Mouse (Mus musculus): ENCODE results near the gene Tmem191c. TPM values are rescaled to one million over a fixed set of nuclear protein-coding genes. Genes with fewer than 3 reads are reported as not detected.
A peak's percentile ranks its signal among the peaks of the same experiment; 100 is the strongest.

The Tmem191c gene
- polyA plus RNA-seq, 1 experiment from 2014 or later: 10.5 TPM

- ATAC-seq (replicated peaks; ENCODE audit: low FRiP score): no peak
- DNase-seq (ENCODE audit: low spot score): no peak
- no peak overlapping the region for H3K27ac ChIP-seq (ENCODE audit: low read depth, low read length)
- H3K36me3 ChIP-seq (ENCODE audit: control insufficient read depth, insufficient read depth, low read length): no peaks in the 10 kb centered on the region
- peaks cover 3% of the 10 kb centered on the region; the same call in 1 of the 2 replicates for H3K9me3 ChIP-seq (ENCODE audit: control insufficient read depth, low read length)
- peaks cover 3% of the 10 kb centered on the region for H3K4me1 ChIP-seq (replicated peaks; ENCODE audit: control insufficient read depth, insufficient read depth, low read length)
- WGBS: 74% methylated on average over 6 of the region's 6 CpGs
- no peak overlapping the region for H3K9ac ChIP-seq (ENCODE audit: low read length)
- no peak overlapping the region for H3K4me2 ChIP-seq (ENCODE audit: low read depth, low read length, severe bottlenecking)
- H3K27me3 ChIP-seq (ENCODE audit: control insufficient read depth, insufficient read depth, low read length): peaks cover 2% of the 10 kb centered on the region
- no peak overlapping the region for H3K4me3 ChIP-seq (ENCODE audit: low read depth, low read length)
Measured at GRCm38 (mm10) chr16:17271856-17272255, 4.0 kb upstream of the Tmem191c start.

- peak overlapping the region; percentile 50 for H3K4me3 ChIP-seq (ENCODE audit: low read depth, low read length)
- WGBS: under 1% methylated on average over 59 of the region's 62 CpGs
- H3K36me3 ChIP-seq (ENCODE audit: control insufficient read depth, insufficient read depth, low read length): no peaks in the 10 kb centered on the region
- 0 out of 2 replicates have a peak overlapping the region, but pooled peaks have one; percentile 25 for H3K27ac ChIP-seq (ENCODE audit: low read depth, low read length)
- H3K9me3 ChIP-seq (ENCODE audit: control insufficient read depth, low read length): no peaks in the 10 kb centered on the region
- H3K4me2 ChIP-seq (ENCODE audit: low read depth, low read length, severe bottlenecking): peak overlapping the region; percentile 96
- DNase-seq (ENCODE audit: low spot score) (peak; percentile 96), ATAC-seq (replicated peaks; ENCODE audit: low FRiP score) (peak; percentile 89)
- peaks cover 24% of the 10 kb centered on the region for H3K27me3 ChIP-seq (ENCODE audit: control insufficient read depth, insufficient read depth, low read length)
- H3K4me1 ChIP-seq (replicated peaks; ENCODE audit: control insufficient read depth, insufficient read depth, low read length): peaks cover 16% of the 10 kb centered on the region
- H3K9ac ChIP-seq (ENCODE audit: low read length): peak overlapping the region; percentile 65
Measured at GRCm38 (mm10) chr16:17276164-17277151, 581 bp downstream of the Tmem191c start.

- H3K4me3 ChIP-seq (ENCODE audit: low read depth, low read length): peak overlapping the region; percentile 50
- peaks cover 16% of the 10 kb centered on the region for H3K4me1 ChIP-seq (replicated peaks; ENCODE audit: control insufficient read depth, insufficient read depth, low read length)
- ATAC-seq (replicated peaks; ENCODE audit: low FRiP score): peak; percentile 28; the same call in 1 of the 2 replicates
- H3K9me3 ChIP-seq (ENCODE audit: control insufficient read depth, low read length): no peaks in the 10 kb centered on the region
- peaks cover 24% of the 10 kb centered on the region for H3K27me3 ChIP-seq (ENCODE audit: control insufficient read depth, insufficient read depth, low read length)
- H3K4me2 ChIP-seq (ENCODE audit: low read depth, low read length, severe bottlenecking): peak overlapping the region; percentile 96
- DNase-seq (ENCODE audit: low spot score): peak; percentile 71
- WGBS: 2% methylated on average over 61 of the region's 61 CpGs
- peak overlapping the region; percentile 3; the same call in 1 of the 2 replicates for H3K9ac ChIP-seq (ENCODE audit: low read length)
- H3K36me3 ChIP-seq (ENCODE audit: control insufficient read depth, insufficient read depth, low read length): no peaks in the 10 kb centered on the region; the same call in 1 of the 2 replicates
- H3K27ac ChIP-seq (ENCODE audit: low read depth, low read length): no peak overlapping the region
Measured at GRCm38 (mm10) chr16:17277342-17278211, 1.7 kb downstream of the Tmem191c start.

- no peak for ATAC-seq (replicated peaks; ENCODE audit: low FRiP score)
Measured at GRCm38 (mm10) chr16:17280471-17280870, 4.6 kb downstream of the Tmem191c start.

GRCm38 (mm10) chr16:17283151-17283550, 7.3 kb downstream of the Tmem191c start:
- H3K4me3 ChIP-seq (ENCODE audit: low read depth, low read length): no peak overlapping the region
- WGBS: 87% methylated on average over 6 of the region's 6 CpGs
- H3K36me3 ChIP-seq (ENCODE audit: control insufficient read depth, insufficient read depth, low read length): no peaks in the 10 kb centered on the region; the same call in none of the 2 replicates
- DNase-seq (ENCODE audit: low spot score): no peak
- no peak overlapping the region for H3K4me2 ChIP-seq (ENCODE audit: low read depth, low read length, severe bottlenecking)
- no peak for ATAC-seq (replicated peaks; ENCODE audit: low FRiP score)
- H3K9ac ChIP-seq (ENCODE audit: low read length): no peak overlapping the region
- H3K27me3 ChIP-seq (ENCODE audit: control insufficient read depth, insufficient read depth, low read length): peaks cover 9% of the 10 kb centered on the region
- no peak overlapping the region for H3K27ac ChIP-seq (ENCODE audit: low read depth, low read length)
- H3K9me3 ChIP-seq (ENCODE audit: control insufficient read depth, low read length): no peaks in the 10 kb centered on the region
- H3K4me1 ChIP-seq (replicated peaks; ENCODE audit: control insufficient read depth, insufficient read depth, low read length): peaks cover under 1% of the 10 kb centered on the region; the same call in 1 of the 2 replicates

More at GRCm38 (mm10) chr16:17280471-17280870, 4.6 kb downstream of the Tmem191c start:
- Histone ChIP-seq H3K36me3 (ENCODE audit: control insufficient read depth, insufficient read depth, low read length) (no peaks in the 10 kb centered on the region; the same call in none of the 2 replicates), H3K4me3 (ENCODE audit: low read depth, low read length) (no peak overlapping the region), H3K4me1 (replicated peaks; ENCODE audit: control insufficient read depth, insufficient read depth, low read length) (peaks cover 16% of the 10 kb centered on the region), H3K9me3 (ENCODE audit: control insufficient read depth, low read length) (no peaks in the 10 kb centered on the region), H3K9ac (ENCODE audit: low read length) (no peak overlapping the region), H3K27me3 (ENCODE audit: control insufficient read depth, insufficient read depth, low read length) (peaks cover 24% of the 10 kb centered on the region), H3K4me2 (ENCODE audit: low read depth, low read length, severe bottlenecking) (no peak overlapping the region), H3K27ac (ENCODE audit: low read depth, low read length) (no peak overlapping the region)
- WGBS: 93% methylated on average over 11 of the region's 11 CpGs
- DNase-seq (ENCODE audit: low spot score): no peak

- Histone ChIP-seq H3K4me1 (replicated peaks; ENCODE audit: control insufficient read depth, insufficient read depth, low read length) (no peaks in the 10 kb centered on the region), H3K4me2 (ENCODE audit: low read depth, low read length, severe bottlenecking) (no peak overlapping the region), H3K4me3 (ENCODE audit: low read depth, low read length) (no peak overlapping the region), H3K27ac (ENCODE audit: low read depth, low read length) (no peak overlapping the region), H3K9me3 (ENCODE audit: control insufficient read depth, low read length) (no peaks in the 10 kb centered on the region), H3K27me3 (ENCODE audit: control insufficient read depth, insufficient read depth, low read length) (no peaks in the 10 kb centered on the region), H3K9ac (ENCODE audit: low read length) (no peak overlapping the region), H3K36me3 (ENCODE audit: control insufficient read depth, insufficient read depth, low read length) (no peaks in the 10 kb centered on the region; the same call in none of the 2 replicates)
- no peak for DNase-seq (ENCODE audit: low spot score)
- 78% methylated on average over 2 of the region's 2 CpGs for WGBS
- no peak for ATAC-seq (replicated peaks; ENCODE audit: low FRiP score)
Measured at GRCm38 (mm10) chr16:17287103-17287502, 11.2 kb downstream of the Tmem191c start.

- H3K4me2 ChIP-seq (ENCODE audit: low read depth, low read length, severe bottlenecking): no peak overlapping the region
- no peak overlapping the region for H3K9ac ChIP-seq (ENCODE audit: low read length)
- no peak overlapping the region for H3K27ac ChIP-seq (ENCODE audit: low read depth, low read length)
- H3K27me3 ChIP-seq (ENCODE audit: control insufficient read depth, insufficient read depth, low read length): no peaks in the 10 kb centered on the region
- WGBS: 96% methylated on average over 2 of the region's 2 CpGs
- H3K9me3 ChIP-seq (ENCODE audit: control insufficient read depth, low read length): no peaks in the 10 kb centered on the region
- no peak for DNase-seq (ENCODE audit: low spot score)
- H3K4me3 ChIP-seq (ENCODE audit: low read depth, low read length): no peak overlapping the region
- H3K4me1 ChIP-seq (replicated peaks; ENCODE audit: control insufficient read depth, insufficient read depth, low read length): no peaks in the 10 kb centered on the region
- ATAC-seq (replicated peaks; ENCODE audit: low FRiP score): no peak
- no peaks in the 10 kb centered on the region; the same call in 1 of the 2 replicates for H3K36me3 ChIP-seq (ENCODE audit: control insufficient read depth, insufficient read depth, low read length)
Measured at GRCm38 (mm10) chr16:17291016-17291415, 15.1 kb downstream of the Tmem191c start.

GRCm38 (mm10) chr16:17292751-17293150, 16.9 kb downstream of the Tmem191c start:
- DNase-seq (ENCODE audit: low spot score): peak; percentile 90
- Histone ChIP-seq H3K4me2 (ENCODE audit: low read depth, low read length, severe bottlenecking) (no peak overlapping the region), H3K4me3 (ENCODE audit: low read depth, low read length) (no peak overlapping the region), H3K27ac (ENCODE audit: low read depth, low read length) (no peak overlapping the region), H3K36me3 (ENCODE audit: control insufficient read depth, insufficient read depth, low read length) (peaks cover 2% of the 10 kb centered on the region; the same call in 1 of the 2 replicates), H3K9ac (ENCODE audit: low read length) (no peak overlapping the region), H3K27me3 (ENCODE audit: control insufficient read depth, insufficient read depth, low read length) (no peaks in the 10 kb centered on the region), H3K9me3 (ENCODE audit: control insufficient read depth, low read length) (no peaks in the 10 kb centered on the region), H3K4me1 (replicated peaks; ENCODE audit: control insufficient read depth, insufficient read depth, low read length) (no peaks in the 10 kb centered on the region)
- 0 out of 2 replicates have a peak, but pooled peaks have one; percentile 21 for ATAC-seq (replicated peaks; ENCODE audit: low FRiP score)
- WGBS: 8% methylated on average over 2 of the region's 2 CpGs

All from forebrain, embryonic 11.5 days (tissue).